Mouse (Mus musculus): Measurements from ENCODE around the gene Wnt5a.

GRCm38 (mm10) chr14:28531531-28531930 lies 27.0 kb downstream of the Wnt5a start:
- no peak for TF ChIP-seq POLR2A (IDR thresholded peaks at IDR 0.05; ENCODE audit: insufficient read depth, low read length)
- peak; percentile 20 for TF ChIP-seq CTCF (IDR thresholded peaks at IDR 0.05; ENCODE audit: low read depth, low read length)
